Mouse (Mus musculus) hindbrain, postnatal 0 days (tissue): ENCODE measurements around the gene Ncam1. TPM values are rescaled to one million over a fixed set of nuclear protein-coding genes. Genes with fewer than 3 reads are reported as not detected.

Source experiments
- ATAC-seq: fragments of 200-750 bp; cut with Nextera tagmentation; 2 replicates; pipeline ENCODE4 v1.8.0; 2017; ENCODE audit warnings: mild to moderate bottlenecking, moderate TSS enrichment, moderate library complexity
- DNase-seq: peaks from one replicate; pipeline ENCODE4 v3.0.0-alpha.2; 2015; ENCODE audit warnings: low spot score
- H3K27ac ChIP-seq: fragments of 300-500 bp; sonication (generic); 2 replicates; pipeline ENCODE4 v1.5.1; 2014; ENCODE audit warnings: mild to moderate bottlenecking
- H3K27me3 ChIP-seq: fragments of 300-500 bp; sonication (generic); 2 replicates; pipeline ENCODE4 v1.6.1; 2014; ENCODE audit warnings: low read length, mixed read lengths; ENCODE audit not compliant: insufficient read depth
- H3K36me3 ChIP-seq: fragments of 300-500 bp; sonication (generic); 2 replicates; pipeline ENCODE4 v1.6.1; 2014; ENCODE audit warnings: low read length, mixed read lengths; ENCODE audit not compliant: insufficient read depth
- H3K4me1 ChIP-seq: fragments of 300-500 bp; sonication (generic); 2 replicates; pipeline ENCODE4 v1.6.1; 2014; ENCODE audit warnings: antibody characterized with exemption, low read length, mixed read lengths; ENCODE audit not compliant: insufficient read depth
- H3K4me2 ChIP-seq: fragments of 300-500 bp; sonication (generic); 2 replicates; pipeline ENCODE4 v1.6.1; 2014; ENCODE audit warnings: low read depth, mild to moderate bottlenecking, low read length, moderate library complexity, mixed read lengths
- H3K4me3 ChIP-seq: fragments of 300-500 bp; sonication (generic); 2 replicates; pipeline ENCODE4 v1.5.1; 2014; ENCODE audit warnings: low read length
- H3K9ac ChIP-seq: fragments of 300-500 bp; sonication (generic); replicated peaks from 2 replicates; pipeline ENCODE4 v1.6.1; 2014; ENCODE audit warnings: mild to moderate bottlenecking, low read length, moderate library complexity, mixed read lengths
- H3K9me3 ChIP-seq: fragments of 300-500 bp; sonication (generic); 2 replicates; pipeline ENCODE4 v1.6.1; 2016; ENCODE audit warnings: low read length, mixed read lengths
- CTCF ChIP-seq: IDR thresholded peaks from 2 replicates; pipeline ENCODE4 v1.5.1; 2016; ENCODE audit warnings: antibody characterized with exemption, control low read depth, low read depth
- WGBS: fragments of 180-500 bp; shearing (Covaris S2); extraction: QIAGEN DNeasy Blood & Tissue Kit; methylation state at CpG from one replicate; pipeline ENCODE4 v1.1.7; 2014; 5-methylcytosine and 5-hydroxymethylcytosine counted together
- polyA plus RNA-seq: library from polyadenylated mRNA; unstranded; fragments of >200 nt; fragmentation: Nextera tagmentation; extraction: Ambion mirVana; gene quantifications from 2 replicates; pipeline ENCODE4 v1.2.1, GENCODE M21; 2015
- total RNA-seq: library from RNA; depleted of rRNA; stranded (reverse); fragments of >200 nt; gene quantifications from 2 replicates; pipeline ENCODE4 v1.2.3, GENCODE M21; 2014

The Ncam1 gene
- total and polyA plus RNA-seq, 2 experiments from 2014 or later: 411 to 414 TPM

GRCm38 (mm10) chr9:49630336-49630735 is 168.4 kb downstream of the Ncam1 start:
- Histone ChIP-seq H3K27ac (no peak overlapping the region), H3K4me3 (no peak overlapping the region), H3K9ac (no peak overlapping the region), H3K36me3 (no peaks in the 10 kb centered on the region), H3K27me3 (no peaks in the 10 kb centered on the region), H3K9me3 (no peaks in the 10 kb centered on the region), H3K4me2 (no peak overlapping the region), H3K4me1 (0 out of 2 replicates have a peak, but pooled peaks cover 5% of the 10 kb centered on the region)
- ATAC-seq: no peak
- 63% methylated on average over 2 of the region's 2 CpGs for WGBS
- no peak for TF ChIP-seq CTCF
- DNase-seq: no peak

DNA sequence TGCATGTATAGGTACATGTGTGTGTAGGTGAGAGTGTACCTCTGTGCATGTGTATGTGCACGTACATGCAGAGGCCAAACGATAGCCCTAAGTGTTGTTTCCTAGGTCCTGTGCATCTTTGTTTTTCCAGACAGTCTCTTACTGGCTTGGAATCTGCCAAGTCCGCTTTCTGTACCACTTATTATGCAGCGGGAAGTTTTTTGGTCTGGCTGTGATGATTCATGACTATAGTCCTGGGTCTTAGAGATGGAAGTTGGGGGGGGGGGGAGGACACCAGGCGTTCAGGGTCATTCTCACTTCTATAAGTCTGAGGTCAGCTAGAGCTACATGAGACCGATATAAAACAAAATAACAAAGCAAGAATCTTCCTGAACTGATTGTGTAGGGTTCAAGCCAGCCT is 173.8 kb downstream of the Ncam1 start:
- H3K4me1 ChIP-seq: peaks cover 23% of the 10 kb centered on the region
- 54% methylated on average over 6 of the region's 6 CpGs for WGBS
- no peak for TF ChIP-seq CTCF
- no peak overlapping the region for H3K4me3 ChIP-seq
- no peak overlapping the region for H3K9ac ChIP-seq
- DNase-seq: no peak
- H3K27me3 ChIP-seq: no peaks in the 10 kb centered on the region
- no peak for ATAC-seq
- H3K27ac ChIP-seq: peak overlapping the region; percentile 67; the same call in 1 of the 2 replicates
- H3K4me2 ChIP-seq: no peak overlapping the region
- H3K36me3 ChIP-seq: no peaks in the 10 kb centered on the region
- H3K9me3 ChIP-seq: no peaks in the 10 kb centered on the region

DNA sequence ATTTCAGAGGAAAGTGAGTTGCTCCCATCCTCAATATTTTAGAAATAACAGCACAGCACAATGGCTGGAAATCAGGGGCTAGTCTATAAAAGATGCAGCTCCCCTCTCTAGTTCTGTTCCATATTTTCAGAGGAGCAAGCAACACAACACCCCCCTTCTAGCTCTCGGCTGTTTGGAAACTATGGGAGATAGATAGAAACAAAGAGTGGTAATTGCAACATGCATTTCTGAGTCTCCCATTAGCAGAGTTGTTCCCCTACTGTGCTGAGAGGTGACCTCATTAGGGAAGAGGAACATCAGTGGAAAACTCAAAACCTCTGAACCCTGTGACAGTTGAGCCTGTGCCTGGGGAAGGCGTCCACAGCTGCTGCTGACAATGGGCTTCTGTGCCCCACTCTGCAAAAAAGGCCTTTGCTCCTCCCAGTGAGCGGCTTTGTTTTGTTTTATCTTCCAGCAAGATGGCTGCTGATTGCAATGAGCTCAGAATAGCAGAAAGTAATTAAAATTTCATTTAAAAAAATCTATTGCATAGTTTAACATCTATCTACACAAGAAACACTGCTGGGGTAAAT is 174.7 kb downstream of the Ncam1 start:
- DNase-seq: peak; percentile 34
- WGBS: 20% methylated on average over 3 of the region's 3 CpGs

DNA sequence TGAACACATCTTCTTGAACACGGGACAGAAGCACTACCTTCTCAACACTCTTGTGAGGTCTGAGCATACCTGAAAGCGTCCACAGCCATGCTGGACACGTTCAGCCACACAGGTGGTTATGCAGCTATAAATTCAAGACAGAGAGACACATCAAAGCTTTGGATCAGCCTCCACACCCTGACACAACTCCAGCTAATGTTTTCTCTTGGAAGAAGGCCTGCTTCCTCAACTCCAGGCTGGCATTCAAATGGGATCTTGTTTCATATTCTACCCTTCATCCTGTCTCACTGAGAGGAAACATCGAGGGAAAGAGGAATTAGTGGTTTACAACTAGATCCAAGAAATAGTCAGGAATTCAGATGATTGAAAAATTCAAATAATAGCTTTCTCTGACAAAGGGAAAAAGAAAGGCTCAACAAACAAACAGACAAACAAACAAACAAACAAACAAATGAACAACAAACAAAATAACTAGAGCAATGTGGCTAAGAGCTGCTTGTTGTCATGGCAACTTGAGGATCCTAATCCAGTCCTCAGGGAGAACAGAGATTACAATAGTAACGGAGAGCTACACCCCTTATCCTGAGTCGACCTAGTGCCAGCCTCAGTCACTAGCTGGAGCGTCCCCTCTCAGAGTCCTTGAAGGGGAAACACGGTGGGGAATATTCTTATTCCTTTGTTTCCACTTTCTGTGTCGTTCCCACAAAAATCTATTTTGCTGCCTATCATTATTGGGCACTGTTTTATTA is 175.6 kb downstream of the Ncam1 start:
- no peak for TF ChIP-seq CTCF
- H3K4me1 ChIP-seq: peaks cover 23% of the 10 kb centered on the region
- peak overlapping the region; percentile 67; the same call in 1 of the 2 replicates for H3K27ac ChIP-seq
- no peaks in the 10 kb centered on the region for H3K36me3 ChIP-seq
- H3K9me3 ChIP-seq: no peaks in the 10 kb centered on the region
- DNase-seq (peak; percentile 72), ATAC-seq (no peak)
- WGBS: 35% methylated on average over 9 of the region's 9 CpGs
- no peak overlapping the region for H3K4me3 ChIP-seq
- no peaks in the 10 kb centered on the region for H3K27me3 ChIP-seq
- no peak overlapping the region for H3K4me2 ChIP-seq
- no peak overlapping the region for H3K9ac ChIP-seq

More for the DNA sequence above, 174.7 kb downstream of the Ncam1 start:
- Histone ChIP-seq H3K36me3 (no peaks in the 10 kb centered on the region), H3K4me3 (no peak overlapping the region), H3K4me2 (no peak overlapping the region), H3K9me3 (no peaks in the 10 kb centered on the region), H3K9ac (no peak overlapping the region), H3K4me1 (peaks cover 23% of the 10 kb centered on the region), H3K27me3 (no peaks in the 10 kb centered on the region), H3K27ac (peak overlapping the region; percentile 67)
- peak; percentile 43; the same call in 1 of the 2 replicates for ATAC-seq
- no peak for TF ChIP-seq CTCF

- Histone ChIP-seq H3K4me3 (no peak overlapping the region), H3K36me3 (no peaks in the 10 kb centered on the region), H3K4me1 (peaks cover 22% of the 10 kb centered on the region), H3K27ac (no peak overlapping the region; the same call in 1 of the 2 replicates), H3K4me2 (no peak overlapping the region), H3K9me3 (no peaks in the 10 kb centered on the region), H3K27me3 (no peaks in the 10 kb centered on the region), H3K9ac (no peak overlapping the region)
- no peak for DNase-seq
- ATAC-seq: no peak
- TF ChIP-seq CTCF: no peak
- WGBS: 46% methylated on average over 11 of the region's 11 CpGs
Measured at GRCm38 (mm10) chr9:49621691-49622090, 177.0 kb downstream of the Ncam1 start.

DNA sequence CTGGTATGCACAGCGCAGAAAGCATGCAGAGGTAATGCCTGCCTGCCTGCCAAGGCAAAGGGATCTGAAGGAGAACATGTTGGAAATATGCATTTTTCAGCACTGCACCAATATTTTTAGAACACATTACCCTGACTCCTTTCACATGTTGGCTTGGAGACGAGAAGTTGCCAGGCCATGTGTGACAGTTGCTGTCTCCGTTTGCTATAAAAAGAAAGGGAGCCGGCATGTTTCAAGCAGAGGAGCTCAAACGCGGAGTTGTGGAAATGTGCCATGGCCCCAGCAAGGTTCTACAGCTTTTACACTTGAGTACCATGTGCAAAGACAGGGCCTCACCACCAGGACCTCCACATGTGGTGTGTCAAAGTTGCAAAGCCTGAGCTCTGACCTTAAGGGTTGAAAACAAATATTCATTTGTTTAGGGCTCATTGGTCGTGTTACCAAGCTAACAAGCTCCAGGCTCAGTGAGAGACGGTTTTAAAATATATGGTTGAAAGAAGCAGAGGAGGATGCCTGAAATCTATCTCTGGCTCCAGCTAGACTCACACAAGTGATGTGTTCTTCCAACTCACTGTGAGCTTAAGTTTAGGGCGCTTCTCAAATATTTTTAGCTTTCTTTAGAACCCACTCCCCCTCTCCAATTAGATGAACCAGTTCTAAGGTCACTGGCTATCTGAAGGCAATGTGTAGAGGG is 179.9 kb downstream of the Ncam1 start:
- H3K9ac ChIP-seq: no peak overlapping the region
- TF ChIP-seq CTCF: no peak
- H3K4me2 ChIP-seq: no peak overlapping the region
- ATAC-seq (no peak), DNase-seq (no peak)
- no peaks in the 10 kb centered on the region for H3K27me3 ChIP-seq
- H3K36me3 ChIP-seq: no peaks in the 10 kb centered on the region
- no peak overlapping the region for H3K27ac ChIP-seq
- H3K9me3 ChIP-seq: no peaks in the 10 kb centered on the region
- 62% methylated on average over 9 of the region's 9 CpGs for WGBS
- H3K4me1 ChIP-seq: peaks cover 13% of the 10 kb centered on the region
- H3K4me3 ChIP-seq: no peak overlapping the region
